Mouse (Mus musculus): ENCODE results near the gene Bmpr2. TPM values are rescaled to one million over a fixed set of nuclear protein-coding genes. Genes with fewer than 3 reads are reported as not detected.

The Bmpr2 gene
- polyA plus RNA-seq, 1 experiment, result 1.9 TPM

DNA sequence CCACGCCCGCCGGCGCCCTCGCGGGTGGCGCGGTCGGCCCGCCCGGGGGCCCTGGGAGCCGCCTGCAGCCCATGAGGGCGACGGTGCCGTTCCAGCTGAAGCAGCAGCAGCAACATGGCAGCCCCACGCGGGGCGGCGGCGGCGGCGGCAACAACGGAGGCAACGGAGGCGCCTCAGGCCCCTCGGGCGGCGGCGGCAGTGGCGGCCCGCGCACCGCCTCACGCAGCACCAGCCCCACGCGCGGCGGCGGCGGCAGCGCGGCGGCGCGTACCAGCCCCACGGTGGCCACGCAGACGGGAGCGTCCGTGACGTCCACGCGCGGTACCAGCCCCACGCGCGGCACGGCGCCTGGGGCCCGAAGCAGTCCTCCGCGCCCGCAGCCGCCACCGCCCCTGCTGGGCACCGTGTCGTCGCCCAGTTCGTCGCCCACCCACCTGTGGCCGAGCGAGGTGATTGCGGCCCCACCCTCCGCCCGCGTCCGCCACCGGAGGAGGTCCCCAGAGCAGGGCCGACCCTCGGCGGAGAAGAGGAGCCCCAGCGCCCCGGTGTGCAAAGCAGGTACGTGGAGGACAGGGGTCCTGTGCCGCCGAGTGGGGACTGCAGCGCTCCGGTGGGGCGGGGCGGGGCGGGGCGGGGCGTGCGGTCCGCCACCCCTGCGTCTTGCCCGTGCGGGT is 150.1 kb downstream of the Bmpr2 start:
- peaks cover 3% of the 10 kb centered on the region for H3K4me1 ChIP-seq (ENCODE audit: control insufficient read depth, insufficient read depth, insufficient read length, low read length)
- TF ChIP-seq CTCF (IDR thresholded peaks at IDR 0.05; ENCODE audit: extremely low read depth, insufficient read length, insufficient replicate concordance, low read depth, low read length) (no peak), POLR2A (IDR thresholded peaks at IDR 0.05; ENCODE audit: low read depth, low read length) (0 out of 2 replicates have a peak, but pooled peaks have one; percentile 22)
- no peaks in the 10 kb centered on the region for H3K36me3 ChIP-seq (ENCODE audit: control insufficient read depth, insufficient read depth, low read length)
- peak overlapping the region; percentile 99 for H3K4me3 ChIP-seq (ENCODE audit: low read depth, low read length)
- no peaks in the 10 kb centered on the region for H3K27me3 ChIP-seq (ENCODE audit: control insufficient read depth, insufficient read depth, low read length)
- peak overlapping the region; percentile 88 for H3K27ac ChIP-seq (ENCODE audit: insufficient read depth, low read depth, low read length)
- under 1% methylated on average over 88 of the region's 98 CpGs for WGBS

DNA sequence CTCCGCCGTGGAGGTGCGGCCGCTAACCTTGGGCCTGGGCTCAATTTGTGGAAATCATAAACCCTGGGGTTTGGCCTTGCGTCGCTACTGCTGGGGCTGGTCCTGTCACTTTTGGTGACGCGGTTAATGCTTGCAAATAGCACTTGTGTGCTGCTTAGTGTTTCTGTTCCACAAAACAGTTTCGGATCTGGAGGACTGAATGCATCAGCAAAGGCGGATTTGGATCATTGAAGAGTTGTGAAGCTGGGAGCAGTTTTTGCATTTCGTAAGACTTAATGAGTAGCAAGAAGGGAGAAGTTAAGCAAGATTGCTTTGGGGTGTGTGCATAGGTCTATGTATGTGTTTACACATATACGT is 150.6 kb downstream of the Bmpr2 start:
- Histone ChIP-seq H3K4me1 (ENCODE audit: control insufficient read depth, insufficient read depth, insufficient read length, low read length) (peaks cover 3% of the 10 kb centered on the region), H3K27ac (ENCODE audit: insufficient read depth, low read depth, low read length) (peak overlapping the region; percentile 65), H3K27me3 (ENCODE audit: control insufficient read depth, insufficient read depth, low read length) (no peaks in the 10 kb centered on the region), H3K4me3 (ENCODE audit: low read depth, low read length) (peak overlapping the region; percentile 99), H3K36me3 (ENCODE audit: control insufficient read depth, insufficient read depth, low read length) (no peaks in the 10 kb centered on the region)
- TF ChIP-seq CTCF (IDR thresholded peaks at IDR 0.05; ENCODE audit: extremely low read depth, insufficient read length, insufficient replicate concordance, low read depth, low read length) (no peak), POLR2A (IDR thresholded peaks at IDR 0.05; ENCODE audit: low read depth, low read length) (no peak)
- WGBS, result 2% methylated on average over 12 of the region's 12 CpGs

DNA sequence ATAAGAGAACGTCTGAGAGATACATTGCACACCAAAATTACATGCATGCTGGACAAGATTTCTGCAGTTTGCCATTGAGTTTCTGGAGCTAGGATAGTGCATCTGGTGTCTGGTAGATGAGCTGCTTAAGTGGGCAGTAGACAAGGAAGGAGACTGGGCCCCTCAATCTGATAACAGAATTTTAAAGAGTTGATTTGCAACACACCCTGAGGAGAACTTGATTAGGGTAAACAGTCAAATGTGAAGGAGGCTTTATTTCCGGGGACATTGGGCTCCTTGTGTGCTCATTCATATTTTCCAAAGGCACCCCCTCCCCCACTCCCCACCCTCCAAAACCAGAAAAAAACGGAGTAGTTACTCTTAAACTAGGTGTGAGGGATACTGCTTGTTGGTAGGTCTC is 151.6 kb downstream of the Bmpr2 start:
- 13% methylated on average over 3 of the region's 3 CpGs for WGBS

DNA sequence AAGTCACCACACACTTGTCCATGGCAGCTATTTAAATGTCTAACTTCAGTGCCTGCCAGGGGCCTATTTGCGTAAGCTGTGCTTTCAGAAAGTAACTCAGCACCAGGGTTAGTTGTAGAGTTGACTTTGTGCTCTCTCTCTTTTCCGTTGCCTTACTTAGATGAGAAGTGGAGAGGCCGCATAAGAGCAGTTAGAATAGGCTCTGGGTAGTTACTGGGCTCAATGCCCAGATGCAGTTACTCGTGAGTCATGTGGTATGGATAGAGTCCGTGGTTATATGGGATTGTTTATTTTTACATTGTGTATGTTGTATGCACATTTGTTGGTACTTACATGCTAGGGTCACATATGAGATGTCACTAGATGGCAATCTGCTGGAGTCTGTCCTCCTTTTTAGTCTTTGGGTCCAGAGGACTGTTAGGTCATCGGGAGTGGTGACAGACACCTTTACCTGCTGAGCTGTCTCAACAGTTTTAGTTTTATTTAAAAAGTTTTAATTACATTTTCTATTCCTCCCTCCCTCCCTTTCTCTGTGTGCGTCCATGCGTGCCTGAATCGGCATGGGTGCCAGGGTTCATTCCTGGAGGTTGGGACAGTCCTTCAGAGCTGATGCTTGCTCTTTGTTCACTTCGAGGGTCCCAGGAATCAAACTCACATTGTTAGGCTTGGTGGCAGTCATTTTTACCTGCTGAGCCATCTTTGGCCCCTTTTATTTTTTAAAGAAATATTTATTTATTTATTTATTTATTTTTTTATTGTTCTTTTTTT is 152.8 kb downstream of the Bmpr2 start:
- H3K27me3 ChIP-seq (ENCODE audit: control insufficient read depth, insufficient read depth, low read length), result no peaks in the 10 kb centered on the region
- H3K4me3 ChIP-seq (ENCODE audit: low read depth, low read length), result no peak overlapping the region
- H3K4me1 ChIP-seq (ENCODE audit: control insufficient read depth, insufficient read depth, insufficient read length, low read length), result peaks cover 3% of the 10 kb centered on the region
- peak overlapping the region; percentile 7; the same call in 1 of the 2 replicates for H3K27ac ChIP-seq (ENCODE audit: insufficient read depth, low read depth, low read length)
- no peak for TF ChIP-seq POLR2A (IDR thresholded peaks at IDR 0.05; ENCODE audit: low read depth, low read length)
- no peak for TF ChIP-seq CTCF (IDR thresholded peaks at IDR 0.05; ENCODE audit: extremely low read depth, insufficient read length, insufficient replicate concordance, low read depth, low read length)
- WGBS, result 42% methylated on average over 10 of the region's 10 CpGs
- H3K36me3 ChIP-seq (ENCODE audit: control insufficient read depth, insufficient read depth, low read length), result no peaks in the 10 kb centered on the region

More for the DNA sequence above, 151.6 kb downstream of the Bmpr2 start:
- H3K4me3 ChIP-seq (ENCODE audit: low read depth, low read length), result no peak overlapping the region
- no peaks in the 10 kb centered on the region for H3K27me3 ChIP-seq (ENCODE audit: control insufficient read depth, insufficient read depth, low read length)
- peaks cover 3% of the 10 kb centered on the region for H3K4me1 ChIP-seq (ENCODE audit: control insufficient read depth, insufficient read depth, insufficient read length, low read length)
- H3K27ac ChIP-seq (ENCODE audit: insufficient read depth, low read depth, low read length), result no peak overlapping the region
- H3K36me3 ChIP-seq (ENCODE audit: control insufficient read depth, insufficient read depth, low read length), result no peaks in the 10 kb centered on the region
- TF ChIP-seq POLR2A (IDR thresholded peaks at IDR 0.05; ENCODE audit: low read depth, low read length) (no peak), CTCF (IDR thresholded peaks at IDR 0.05; ENCODE audit: extremely low read depth, insufficient read length, insufficient replicate concordance, low read depth, low read length) (no peak)

DNA sequence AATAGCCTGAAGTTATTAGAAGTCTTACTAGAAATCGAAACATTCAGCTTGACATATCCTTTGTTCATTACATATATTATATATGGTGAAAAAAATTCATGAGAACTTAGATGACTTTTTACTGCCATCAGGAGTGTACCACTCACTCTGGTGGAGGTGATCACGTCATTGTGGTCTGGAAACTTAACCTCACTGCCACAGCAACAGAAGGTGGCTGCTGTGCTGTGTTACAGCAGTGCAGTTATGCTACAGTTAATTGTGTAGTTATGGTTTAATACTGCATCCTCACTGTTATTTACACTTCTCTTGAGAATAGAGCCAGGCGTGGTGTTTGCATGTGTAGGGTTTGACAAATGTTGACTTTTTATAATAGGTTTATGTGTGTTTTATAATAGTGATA is 154.2 kb downstream of the Bmpr2 start:
- Histone ChIP-seq H3K4me1 (ENCODE audit: control insufficient read depth, insufficient read depth, insufficient read length, low read length) (peaks cover 3% of the 10 kb centered on the region), H3K4me3 (ENCODE audit: low read depth, low read length) (no peak overlapping the region), H3K27ac (ENCODE audit: insufficient read depth, low read depth, low read length) (no peak overlapping the region), H3K27me3 (ENCODE audit: control insufficient read depth, insufficient read depth, low read length) (no peaks in the 10 kb centered on the region), H3K36me3 (ENCODE audit: control insufficient read depth, insufficient read depth, low read length) (no peaks in the 10 kb centered on the region)
- 42% methylated on average over 3 of the region's 3 CpGs for WGBS
- TF ChIP-seq CTCF (IDR thresholded peaks at IDR 0.05; ENCODE audit: extremely low read depth, insufficient read length, insufficient replicate concordance, low read depth, low read length) (no peak), POLR2A (IDR thresholded peaks at IDR 0.05; ENCODE audit: low read depth, low read length) (no peak)

DNA sequence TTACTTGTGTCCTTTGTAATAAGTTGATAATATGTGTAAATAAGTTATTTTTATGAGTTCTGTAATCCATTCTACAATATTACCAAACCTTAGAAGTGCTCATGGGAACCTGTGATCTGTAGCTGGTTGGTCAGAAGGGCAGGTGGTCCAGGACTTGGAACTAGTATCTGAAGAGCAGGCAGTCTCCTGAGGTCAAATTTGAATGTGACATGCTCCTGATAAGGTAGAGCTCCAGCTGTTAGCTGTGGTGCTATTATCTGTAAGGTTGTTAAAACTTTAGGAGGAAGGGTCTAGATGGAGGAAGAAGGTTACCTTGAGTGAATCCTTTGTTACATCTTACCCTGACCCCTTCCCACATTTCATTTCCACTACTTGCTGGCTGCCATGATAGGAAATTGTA is 154.9 kb downstream of the Bmpr2 start:
- H3K4me1 ChIP-seq (ENCODE audit: control insufficient read depth, insufficient read depth, insufficient read length, low read length), result peaks cover 3% of the 10 kb centered on the region
- TF ChIP-seq CTCF (IDR thresholded peaks at IDR 0.05; ENCODE audit: extremely low read depth, insufficient read length, insufficient replicate concordance, low read depth, low read length) (no peak), POLR2A (IDR thresholded peaks at IDR 0.05; ENCODE audit: low read depth, low read length) (no peak)
- no peaks in the 10 kb centered on the region for H3K36me3 ChIP-seq (ENCODE audit: control insufficient read depth, insufficient read depth, low read length)
- H3K4me3 ChIP-seq (ENCODE audit: low read depth, low read length), result no peak overlapping the region
- no peak overlapping the region for H3K27ac ChIP-seq (ENCODE audit: insufficient read depth, low read depth, low read length)
- H3K27me3 ChIP-seq (ENCODE audit: control insufficient read depth, insufficient read depth, low read length), result no peaks in the 10 kb centered on the region

DNA sequence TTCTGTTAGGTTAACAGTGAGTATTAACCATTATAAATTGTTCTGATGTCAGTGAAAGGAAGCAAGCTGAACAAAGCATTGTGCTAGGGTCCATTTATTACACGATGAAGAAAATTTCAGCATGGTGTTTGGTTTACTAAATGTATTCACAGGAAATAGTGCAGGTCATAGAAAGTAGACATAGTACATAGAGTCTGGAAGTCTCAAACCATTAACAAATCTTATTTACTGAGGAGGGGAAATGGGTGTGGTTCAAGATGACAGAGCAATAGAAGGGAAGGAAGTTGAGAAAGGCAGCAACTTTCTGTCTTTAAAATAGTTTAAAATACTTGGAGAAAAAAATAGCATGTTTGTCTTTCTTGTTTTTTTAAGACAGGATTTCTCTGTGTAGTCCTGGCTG is 160.0 kb downstream of the Bmpr2 start:
- WGBS, result 43% methylated on average over 1 of the region's 1 CpGs
- H3K4me1 ChIP-seq (ENCODE audit: control insufficient read depth, insufficient read depth, insufficient read length, low read length), result peaks cover 6% of the 10 kb centered on the region
- no peaks in the 10 kb centered on the region for H3K36me3 ChIP-seq (ENCODE audit: control insufficient read depth, insufficient read depth, low read length)
- H3K27me3 ChIP-seq (ENCODE audit: control insufficient read depth, insufficient read depth, low read length), result no peaks in the 10 kb centered on the region
- no peak overlapping the region for H3K27ac ChIP-seq (ENCODE audit: insufficient read depth, low read depth, low read length)
- H3K4me3 ChIP-seq (ENCODE audit: low read depth, low read length), result no peak overlapping the region
- TF ChIP-seq CTCF (IDR thresholded peaks at IDR 0.05; ENCODE audit: extremely low read depth, insufficient read length, insufficient replicate concordance, low read depth, low read length), result no peak
- TF ChIP-seq POLR2A (IDR thresholded peaks at IDR 0.05; ENCODE audit: low read depth, low read length), result no peak
